Comparison of ENCODE assay signal across 1 mouse cellular context in the genomic region with DNA sequence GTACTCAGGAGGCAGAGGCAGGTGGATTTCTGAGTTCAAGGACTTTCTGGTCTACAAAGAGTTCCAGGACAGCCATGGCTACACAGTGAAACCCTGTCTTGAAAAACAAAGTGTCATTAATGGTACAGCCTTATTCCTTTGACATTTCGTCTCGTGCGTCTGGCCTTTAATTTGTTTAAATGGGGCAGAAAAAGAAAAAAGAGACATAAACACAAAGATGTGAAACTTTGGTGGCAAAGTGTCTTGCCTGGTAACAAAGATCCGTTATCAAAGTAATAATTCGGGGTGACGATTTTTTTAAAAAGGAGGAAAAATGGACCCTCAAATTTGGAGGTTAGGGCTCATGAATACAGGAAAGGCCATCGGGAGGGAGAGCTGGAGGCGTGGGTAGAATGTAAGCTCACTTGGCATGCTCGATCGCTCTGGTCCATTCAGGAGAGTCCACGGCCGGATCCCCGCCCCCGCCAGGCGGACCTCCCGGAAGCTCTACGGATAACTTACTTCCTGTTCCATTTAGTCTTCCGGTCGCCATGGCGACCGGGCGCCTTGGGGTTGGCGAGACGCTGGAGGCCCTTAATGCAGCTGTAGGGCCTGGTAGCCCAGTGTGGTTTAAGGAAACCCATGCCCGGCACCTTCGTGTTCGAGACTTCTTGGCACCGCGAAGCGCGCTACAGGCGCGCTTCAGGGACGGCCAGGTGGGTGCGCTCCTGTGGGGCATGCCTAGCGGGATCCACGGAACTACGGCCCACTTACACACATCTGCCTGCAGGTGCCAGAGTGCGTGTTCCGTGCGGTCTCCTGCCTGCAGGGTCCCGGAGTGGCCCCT.
TF ChIP-seq lines count a peak whose summit lies in the region.

TSS of gene Dalrd3 (plus strand) at position 506 of the 826 bp plus-strand sequence.

TF ChIP-seq in CH12.LX, 34 proteins besides CTCF, POLR2A, EP300 and RAD21 (continued from another document):
- TF ChIP-seq MAFK (IDR thresholded peaks at IDR 0.05; ENCODE audit: insufficient replicate concordance, low read length) (no peak), POLR2AphosphoS2 (IDR thresholded peaks at IDR 0.05; ENCODE audit: low read depth, low read length) (peak; percentile 93), SIN3A (IDR thresholded peaks at IDR 0.05; ENCODE audit: low read length) (peak; percentile 96), NRF1 (IDR thresholded peaks at IDR 0.05; ENCODE audit: low read depth, low read length) (peak; percentile 62), MXI1 (IDR thresholded peaks at IDR 0.05; ENCODE audit: low read depth, low read length) (peak; percentile 95), PAX5 (IDR thresholded peaks at IDR 0.05; ENCODE audit: low read length) (no peak), CHD2 (IDR thresholded peaks at IDR 0.05; ENCODE audit: low read length) (0 out of 2 replicates have a peak, but pooled peaks have one; percentile 59), BHLHE40 (IDR thresholded peaks at IDR 0.05; ENCODE audit: low read depth, low read length) (peak; percentile 50)
